Mouse (Mus musculus) hindbrain, embryonic 14.5 days (tissue): Measurements from ENCODE around the gene Atp6v1g3. TPM values are rescaled to one million over a fixed set of nuclear protein-coding genes. Genes with fewer than 3 reads are reported as not detected.

Source experiments
- ATAC-seq: fragments of 200-750 bp; cut with Nextera tagmentation; 2 replicates; pipeline ENCODE4 v1.8.0; 2017; ENCODE audit warnings: moderate number of reproducible peaks, mild to moderate bottlenecking, moderate TSS enrichment, moderate library complexity; ENCODE audit not compliant: low FRiP score
- DNase-seq: peaks from one replicate; pipeline ENCODE4 v3.0.0-alpha.2; 2015; ENCODE audit warnings: low spot score
- H3K27ac ChIP-seq: fragments of 300-500 bp; sonication (generic); 2 replicates; pipeline ENCODE4 v1.5.1; 2014; ENCODE audit warnings: mild to moderate bottlenecking, moderate library complexity
- H3K27me3 ChIP-seq: fragments of 300-500 bp; sonication (generic); 2 replicates; pipeline ENCODE4 v1.6.1; 2014; ENCODE audit warnings: mild to moderate bottlenecking, low read length, mixed read lengths; ENCODE audit not compliant: control insufficient read depth, insufficient read depth
- H3K36me3 ChIP-seq: fragments of 300-500 bp; sonication (generic); replicated peaks from 2 replicates; pipeline ENCODE4 v1.6.1; 2014; ENCODE audit not compliant: control insufficient read depth, insufficient read depth
- H3K4me1 ChIP-seq: fragments of 300-500 bp; sonication (generic); replicated peaks from 2 replicates; pipeline ENCODE4 v1.6.1; 2014; ENCODE audit warnings: antibody characterized with exemption, low read length, mixed read lengths; ENCODE audit not compliant: control insufficient read depth, insufficient read depth
- H3K4me2 ChIP-seq: fragments of 300-500 bp; sonication (generic); replicated peaks from 2 replicates; pipeline ENCODE4 v1.6.1; 2014; ENCODE audit warnings: mild to moderate bottlenecking, moderate library complexity
- H3K4me3 ChIP-seq: fragments of 300-500 bp; sonication (generic); replicated peaks from 2 replicates; pipeline ENCODE4 v1.5.1; 2014; ENCODE audit warnings: mild to moderate bottlenecking, low read length
- H3K9ac ChIP-seq: fragments of 300-500 bp; sonication (generic); 2 replicates; pipeline ENCODE4 v1.6.1; 2014
- H3K9me3 ChIP-seq: fragments of 300-500 bp; sonication (generic); 2 replicates; pipeline ENCODE4 v1.6.1; 2016; ENCODE audit warnings: low read length; ENCODE audit not compliant: control insufficient read depth
- WGBS: fragments of 180-500 bp; shearing (Covaris S2); extraction: QIAGEN DNeasy Blood & Tissue Kit; methylation state at CpG from one replicate; pipeline ENCODE4 v1.1.7; 2014; 5-methylcytosine and 5-hydroxymethylcytosine counted together
- polyA plus RNA-seq: library from polyadenylated mRNA; unstranded; fragments of >200 nt; fragmentation: Nextera tagmentation; extraction: Ambion mirVana; gene quantifications from 2 replicates; pipeline ENCODE4 v1.2.1, GENCODE M21; 2014

Gene Atp6v1g3
- polyA plus RNA-seq, 1 experiment from 2014 or later: not detected

GRCm38 (mm10) chr1:138248770-138249169 lies 24.8 kb upstream of the Atp6v1g3 start:
- ATAC-seq (no peak), DNase-seq (no peak)
- no peak overlapping the region for H3K4me3 ChIP-seq
- H3K36me3 ChIP-seq: no peaks in the 10 kb centered on the region
- H3K4me1 ChIP-seq: 0 out of 2 replicates have a peak, but pooled peaks cover 3% of the 10 kb centered on the region
- H3K9me3 ChIP-seq: no peaks in the 10 kb centered on the region
- no peak overlapping the region for H3K4me2 ChIP-seq
- H3K27me3 ChIP-seq: no peaks in the 10 kb centered on the region
- 93% methylated on average over 2 of the region's 2 CpGs for WGBS
- no peak overlapping the region for H3K27ac ChIP-seq
- H3K9ac ChIP-seq: no peak overlapping the region

GRCm38 (mm10) chr1:138250951-138251350 lies 22.6 kb upstream of the Atp6v1g3 start:
- Histone ChIP-seq H3K4me3 (no peak overlapping the region), H3K36me3 (no peaks in the 10 kb centered on the region), H3K4me2 (no peak overlapping the region), H3K4me1 (no peaks in the 10 kb centered on the region), H3K27ac (no peak overlapping the region), H3K9ac (no peak overlapping the region), H3K9me3 (no peaks in the 10 kb centered on the region), H3K27me3 (no peaks in the 10 kb centered on the region)
- ATAC-seq (no peak), DNase-seq (no peak)
- 57% methylated on average over 2 of the region's 2 CpGs for WGBS

GRCm38 (mm10) chr1:138256172-138256789 lies 17.3 kb upstream of the Atp6v1g3 start:
- no peak overlapping the region for H3K4me2 ChIP-seq
- no peaks in the 10 kb centered on the region for H3K9me3 ChIP-seq
- H3K36me3 ChIP-seq: no peaks in the 10 kb centered on the region
- no peak overlapping the region for H3K9ac ChIP-seq
- 84% methylated on average over 4 of the region's 4 CpGs for WGBS
- ATAC-seq (no peak), DNase-seq (no peak)
- no peak overlapping the region for H3K4me3 ChIP-seq
- H3K4me1 ChIP-seq: no peaks in the 10 kb centered on the region
- no peak overlapping the region for H3K27ac ChIP-seq
- no peaks in the 10 kb centered on the region for H3K27me3 ChIP-seq

- no peaks in the 10 kb centered on the region for H3K27me3 ChIP-seq
- no peaks in the 10 kb centered on the region for H3K4me1 ChIP-seq
- H3K4me2 ChIP-seq: no peak overlapping the region
- ATAC-seq (no peak), DNase-seq (no peak)
- H3K4me3 ChIP-seq: no peak overlapping the region
- WGBS: 86% methylated on average over 4 of the region's 4 CpGs
- H3K9me3 ChIP-seq: no peaks in the 10 kb centered on the region
- no peak overlapping the region for H3K27ac ChIP-seq
- no peaks in the 10 kb centered on the region for H3K36me3 ChIP-seq
- no peak overlapping the region for H3K9ac ChIP-seq
These were observed 14.8 kb upstream of the Atp6v1g3 start for GRCm38 (mm10) chr1:138258758-138259157.

- Histone ChIP-seq H3K4me2 (no peak overlapping the region), H3K27me3 (no peaks in the 10 kb centered on the region), H3K36me3 (no peaks in the 10 kb centered on the region), H3K9ac (no peak overlapping the region), H3K4me3 (no peak overlapping the region), H3K4me1 (no peaks in the 10 kb centered on the region), H3K9me3 (no peaks in the 10 kb centered on the region), H3K27ac (no peak overlapping the region)
- DNase-seq (no peak), ATAC-seq (no peak)
- 88% methylated on average over 3 of the region's 3 CpGs for WGBS
These were observed 12.0 kb upstream of the Atp6v1g3 start for GRCm38 (mm10) chr1:138261520-138261919.

GRCm38 (mm10) chr1:138262408-138262807 lies 11.1 kb upstream of the Atp6v1g3 start:
- no peaks in the 10 kb centered on the region for H3K9me3 ChIP-seq
- no peaks in the 10 kb centered on the region for H3K4me1 ChIP-seq
- H3K27me3 ChIP-seq: no peaks in the 10 kb centered on the region
- no peak overlapping the region for H3K27ac ChIP-seq
- DNase-seq (no peak), ATAC-seq (no peak)
- no peaks in the 10 kb centered on the region for H3K36me3 ChIP-seq
- H3K4me2 ChIP-seq: no peak overlapping the region
- H3K4me3 ChIP-seq: no peak overlapping the region
- H3K9ac ChIP-seq: no peak overlapping the region

GRCm38 (mm10) chr1:138267465-138268055 lies 6.0 kb upstream of the Atp6v1g3 start:
- H3K27me3 ChIP-seq: no peaks in the 10 kb centered on the region
- H3K9me3 ChIP-seq: no peaks in the 10 kb centered on the region
- no peak overlapping the region for H3K4me2 ChIP-seq
- no peak overlapping the region for H3K9ac ChIP-seq
- H3K36me3 ChIP-seq: no peaks in the 10 kb centered on the region
- WGBS: 93% methylated on average over 5 of the region's 5 CpGs
- ATAC-seq (no peak), DNase-seq (no peak)
- H3K4me1 ChIP-seq: no peaks in the 10 kb centered on the region
- no peak overlapping the region for H3K27ac ChIP-seq
- H3K4me3 ChIP-seq: no peak overlapping the region

- ATAC-seq (no peak), DNase-seq (no peak)
- WGBS: 86% methylated on average over 3 of the region's 3 CpGs
- Histone ChIP-seq H3K9ac (no peak overlapping the region), H3K4me3 (no peak overlapping the region), H3K27me3 (no peaks in the 10 kb centered on the region), H3K4me2 (no peak overlapping the region), H3K9me3 (no peaks in the 10 kb centered on the region), H3K4me1 (no peaks in the 10 kb centered on the region), H3K27ac (no peak overlapping the region), H3K36me3 (no peaks in the 10 kb centered on the region)
These were observed 1.4 kb downstream of the Atp6v1g3 start for GRCm38 (mm10) chr1:138274930-138275329.

- no peaks in the 10 kb centered on the region for H3K27me3 ChIP-seq
- H3K36me3 ChIP-seq: no peaks in the 10 kb centered on the region
- ATAC-seq (no peak), DNase-seq (no peak)
- no peaks in the 10 kb centered on the region for H3K4me1 ChIP-seq
- H3K9ac ChIP-seq: no peak overlapping the region
- H3K4me3 ChIP-seq: no peak overlapping the region
- H3K4me2 ChIP-seq: no peak overlapping the region
- no peak overlapping the region for H3K27ac ChIP-seq
- no peaks in the 10 kb centered on the region for H3K9me3 ChIP-seq
- 66% methylated on average over 5 of the region's 5 CpGs for WGBS
These were observed 2.3 kb downstream of the Atp6v1g3 start for GRCm38 (mm10) chr1:138275859-138276258.

GRCm38 (mm10) chr1:138281139-138281538 lies 7.6 kb downstream of the Atp6v1g3 start:
- ATAC-seq (no peak), DNase-seq (no peak)
- H3K27ac ChIP-seq: no peak overlapping the region
- no peaks in the 10 kb centered on the region for H3K9me3 ChIP-seq
- no peaks in the 10 kb centered on the region for H3K36me3 ChIP-seq
- H3K9ac ChIP-seq: no peak overlapping the region
- H3K4me2 ChIP-seq: no peak overlapping the region
- H3K4me3 ChIP-seq: no peak overlapping the region
- 47% methylated on average over 6 of the region's 6 CpGs for WGBS
- no peaks in the 10 kb centered on the region for H3K27me3 ChIP-seq
- no peaks in the 10 kb centered on the region for H3K4me1 ChIP-seq
